Mouse (Mus musculus) gastrocnemius, postnatal 14 days (tissue): ENCODE data around the gene Parp9. TPM values are rescaled to one million over a fixed set of nuclear protein-coding genes. Genes with fewer than 3 reads are reported as not detected.
"Not testable (repeated sequence)": the region's sequence is repeated elsewhere in the genome, so short reads cannot be mapped to it uniquely, and the experiment has no call there.

Source experiments
- DNase-seq: peaks from one replicate; pipeline ENCODE4 v3.0.0; 2021; ENCODE audit warnings: mixed read lengths
- intact Hi-C: fragments of 180-260 bp; cut with DNase I; formaldehyde crosslinking; loops from one replicate; pipeline ENCODE4 v1.15.1; 2025; ENCODE audit warnings: low total_unique reads
- total RNA-seq, 2 experiments: library from RNA; stranded (reverse); gene quantifications; 2 replicates each; pipeline ENCODE4 v1.2.3; 2021

Gene Parp9
- total RNA-seq, 2 experiments from 2014 or later = 5.2 to 5.5 TPM

DNA sequence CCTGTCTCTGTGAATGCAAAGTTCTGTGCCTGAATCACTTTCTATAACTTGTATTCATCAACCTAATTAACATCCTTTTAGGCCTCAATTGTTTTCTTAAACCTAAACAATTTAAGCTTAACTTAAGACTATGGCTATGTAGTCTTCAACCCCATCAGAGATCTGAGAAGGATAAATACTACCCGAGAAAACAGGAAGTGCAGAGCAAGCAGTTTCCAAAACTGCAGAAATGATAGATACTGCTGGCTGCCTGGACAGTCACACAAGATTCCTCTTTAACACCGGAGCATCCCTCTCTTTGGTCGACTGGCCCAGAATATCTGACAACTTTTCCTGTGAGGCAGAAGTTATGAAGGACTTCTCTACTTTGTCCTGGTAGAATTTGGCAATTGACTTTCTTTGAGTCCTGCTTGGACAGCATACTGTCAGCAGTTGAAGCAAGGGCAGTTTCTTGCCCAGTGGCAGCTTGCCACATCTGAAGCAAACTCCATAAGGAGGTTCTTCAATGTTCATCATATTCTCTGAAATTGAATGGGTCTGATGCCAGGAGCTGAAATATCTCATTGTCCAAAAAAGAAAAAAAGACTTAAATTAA, 15.9 kb upstream of the Parp9 start:
- intact Hi-C loops = no loop called here
- no peak for DNase-seq

DNA sequence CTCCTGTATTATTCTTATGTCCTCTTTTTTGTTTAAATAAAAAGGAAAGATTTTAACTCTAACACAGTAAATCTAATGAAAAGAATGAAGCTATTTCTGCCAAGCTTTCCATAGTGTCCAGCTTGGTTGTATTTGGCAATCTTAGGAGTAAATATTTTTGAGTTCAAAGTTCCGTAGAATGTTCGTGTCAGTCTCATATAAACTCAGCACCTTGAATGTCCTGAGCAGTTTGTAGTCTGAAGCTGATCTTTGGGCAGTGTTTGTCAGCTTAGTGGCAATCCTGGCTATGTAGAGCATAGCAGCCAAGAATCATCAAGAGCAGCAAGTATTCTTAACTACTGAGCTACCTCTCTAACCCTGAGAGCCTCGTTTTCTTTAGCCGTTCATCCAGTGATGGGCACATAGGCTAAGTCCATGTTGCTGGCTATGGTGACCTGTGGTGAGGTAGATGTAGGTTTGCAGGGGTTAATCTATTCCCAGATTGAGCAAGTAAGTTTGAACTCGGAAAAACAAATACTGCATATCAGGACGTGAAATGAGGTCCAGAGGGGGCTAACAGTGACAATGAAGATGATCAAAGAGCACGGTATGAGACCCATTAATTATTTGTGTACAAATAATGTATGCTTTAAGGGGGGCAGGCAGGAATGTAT, 14.6 kb upstream of the Parp9 start:
- intact Hi-C loops = no loop called here
- DNase-seq = no peak

DNA sequence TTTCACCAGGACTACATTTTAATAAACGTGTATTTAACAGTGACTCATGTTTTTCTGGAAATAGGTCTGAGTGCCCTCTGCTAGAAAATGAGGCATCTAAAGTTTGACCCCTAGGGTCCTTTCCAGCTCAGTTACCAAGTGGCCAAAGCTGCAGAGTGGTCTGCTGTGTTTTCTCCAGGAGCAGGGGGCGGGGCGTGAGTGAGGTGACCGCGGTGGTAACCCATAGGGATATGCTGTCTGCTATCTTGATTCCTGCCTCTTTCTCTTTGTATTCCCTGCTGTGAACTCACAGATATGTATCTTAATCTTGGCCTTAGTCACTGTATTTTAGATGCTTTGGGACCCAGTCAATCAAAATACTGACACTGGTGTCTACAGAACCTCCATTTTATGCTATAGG, 13.9 kb upstream of the Parp9 start:
- intact Hi-C loops = no loop called here
- no peak for DNase-seq

DNA sequence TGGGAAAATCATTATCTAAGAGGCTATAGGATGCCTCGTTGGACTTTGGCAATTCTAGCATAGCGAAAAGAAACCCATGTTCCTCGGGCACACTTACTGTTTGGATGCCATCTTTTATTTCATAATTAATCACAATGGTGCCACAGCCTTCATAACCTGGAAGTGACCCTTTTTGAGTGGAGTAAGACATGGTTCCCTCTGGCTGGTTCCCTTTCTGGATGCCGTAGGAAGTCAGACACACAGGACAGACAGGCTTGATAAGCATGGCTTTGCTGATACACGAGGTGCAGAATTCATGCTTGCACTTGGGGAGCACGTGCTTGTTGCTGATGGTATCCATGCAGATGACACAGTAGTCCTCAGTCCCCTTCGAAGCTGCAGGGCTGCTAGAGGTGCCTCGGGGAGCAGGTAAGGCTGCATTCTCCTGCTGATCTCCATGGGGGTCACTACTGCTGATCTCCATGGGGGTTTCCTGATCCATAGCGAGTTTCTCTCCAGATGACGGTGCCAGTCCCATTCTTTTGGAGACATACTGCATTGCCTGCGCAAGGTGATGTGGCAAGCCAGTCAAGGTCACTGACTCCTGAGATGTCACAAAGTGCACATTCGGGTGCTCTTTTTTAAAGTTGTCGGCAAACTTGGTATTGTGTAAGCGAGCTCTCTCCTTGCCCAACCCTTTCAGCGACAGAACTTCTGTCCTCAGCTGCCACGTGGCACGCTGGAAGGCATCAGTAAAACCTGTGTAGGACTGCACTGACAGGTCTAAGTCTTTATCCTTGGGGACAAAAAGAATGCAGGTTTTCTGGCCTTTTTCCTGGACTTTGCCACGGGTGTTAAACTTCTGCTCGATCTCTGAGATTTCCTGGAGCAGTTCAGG, 5.9 kb upstream of the Parp9 start:
- no peak for DNase-seq
- intact Hi-C loops = no loop called here

DNA sequence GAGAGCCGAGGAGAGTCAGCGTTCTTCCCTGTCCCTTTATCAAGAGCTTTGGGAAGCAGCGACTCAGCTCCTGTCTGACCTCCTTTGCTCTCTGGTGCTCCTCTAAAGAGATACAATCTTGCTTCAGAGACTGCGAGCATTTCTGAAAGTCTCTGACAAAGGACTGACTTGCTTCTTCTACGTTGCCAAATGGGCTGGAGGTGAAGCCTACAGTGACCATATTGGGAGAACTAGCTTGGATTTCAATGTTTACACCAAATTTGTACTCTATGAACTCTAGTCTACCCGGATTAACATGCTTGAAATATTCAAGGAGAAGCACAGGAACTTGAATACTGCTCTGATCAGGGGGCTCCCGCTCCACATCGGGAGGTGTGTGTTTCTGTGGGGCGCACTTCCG, 5.1 kb upstream of the Parp9 start:
- intact Hi-C loops = no loop called here
- no peak for DNase-seq

DNA sequence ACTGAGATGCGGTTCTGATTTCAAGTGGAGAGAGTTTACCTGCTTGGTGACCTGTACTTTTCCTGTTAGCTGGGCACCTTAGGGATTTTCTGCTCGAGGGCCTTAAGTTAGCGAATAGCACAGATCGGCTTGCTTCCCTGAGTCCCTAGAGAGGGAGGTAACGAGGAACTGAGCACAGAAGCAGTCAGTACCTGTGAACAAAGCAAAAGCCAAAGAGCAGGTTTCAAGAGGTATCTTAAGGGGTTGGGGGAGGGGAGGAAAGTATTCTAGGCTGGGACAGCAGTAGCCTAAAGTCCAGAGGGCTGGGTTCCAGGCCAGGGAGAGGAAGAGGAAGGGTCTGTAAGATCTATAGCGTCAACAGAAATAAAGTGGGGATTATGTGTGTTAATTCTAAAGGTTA, 991 bp downstream of the Parp9 start:
- intact Hi-C loops = loop anchor here (5.0 kb wide), 1 partner anchor 62 kb away; no protein-coding TSS in a partner anchor
- DNase-seq = no peak

DNA sequence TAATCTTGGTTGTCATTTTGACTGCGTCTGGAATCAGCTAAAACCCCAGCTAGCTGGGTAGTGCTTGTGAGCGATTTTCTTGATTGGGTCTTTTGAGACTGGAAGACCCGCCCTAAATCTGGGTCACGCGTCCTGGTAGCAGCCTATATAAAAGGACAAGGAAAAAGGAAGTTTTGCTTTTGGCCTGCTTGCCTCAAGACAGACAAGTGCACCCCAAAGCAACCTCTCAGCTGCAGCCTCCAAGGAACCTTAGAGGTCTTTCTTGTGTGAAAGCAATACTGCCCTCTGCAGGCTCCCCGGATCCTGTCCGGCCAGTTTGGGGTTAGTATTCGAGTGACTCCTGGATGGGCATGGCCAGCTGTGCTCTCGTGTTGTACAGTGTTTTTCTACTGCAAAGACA, 1.4 kb downstream of the Parp9 start:
- intact Hi-C loops = loop anchor here (5.0 kb wide), 1 partner anchor 62 kb away; no protein-coding TSS in a partner anchor
- peak; percentile 81 for DNase-seq

DNA sequence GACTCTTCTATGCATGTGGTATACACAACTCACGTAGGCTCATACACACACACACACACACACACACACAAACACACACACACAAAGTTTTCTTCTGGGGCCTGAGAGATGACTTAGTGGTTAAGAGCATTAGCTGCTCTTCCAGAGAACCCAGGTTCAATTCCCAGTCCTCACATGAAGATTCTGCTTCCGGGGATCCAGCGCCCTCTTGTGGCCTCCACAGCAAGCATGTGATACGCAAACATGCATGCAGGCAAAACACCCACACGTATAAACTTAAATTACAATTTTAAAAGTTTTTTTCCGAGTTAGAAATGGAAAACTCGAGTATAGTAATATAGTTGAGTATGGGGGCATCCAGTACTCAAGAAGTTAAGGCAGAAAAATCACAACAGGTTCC, 3.1 kb downstream of the Parp9 start:
- DNase-seq = no peak

DNA sequence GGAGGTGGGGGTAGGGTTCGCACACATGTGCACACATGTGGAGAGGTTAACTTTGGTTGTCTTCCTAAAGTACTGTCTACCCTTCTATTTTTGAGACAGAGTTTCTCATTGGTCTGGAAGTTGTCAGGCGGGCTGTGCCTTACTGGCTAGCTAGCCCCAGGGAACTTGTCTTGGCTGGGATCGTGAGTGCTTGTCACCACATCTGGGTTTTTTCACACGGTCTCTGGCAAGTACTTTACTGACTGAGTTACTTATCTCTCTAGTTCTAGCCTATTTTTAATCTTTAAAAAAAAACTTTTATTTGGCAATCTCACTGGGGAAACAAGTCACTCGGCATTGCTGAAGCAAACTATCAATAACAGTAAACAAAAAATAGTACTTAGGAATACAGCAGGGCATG, 11.0 kb downstream of the Parp9 start:
- peak; percentile 14 for DNase-seq
- intact Hi-C loops = no loop called here

More for the DNA sequence above, 3.1 kb downstream of the Parp9 start:
- intact Hi-C loops = no loop called here

DNA sequence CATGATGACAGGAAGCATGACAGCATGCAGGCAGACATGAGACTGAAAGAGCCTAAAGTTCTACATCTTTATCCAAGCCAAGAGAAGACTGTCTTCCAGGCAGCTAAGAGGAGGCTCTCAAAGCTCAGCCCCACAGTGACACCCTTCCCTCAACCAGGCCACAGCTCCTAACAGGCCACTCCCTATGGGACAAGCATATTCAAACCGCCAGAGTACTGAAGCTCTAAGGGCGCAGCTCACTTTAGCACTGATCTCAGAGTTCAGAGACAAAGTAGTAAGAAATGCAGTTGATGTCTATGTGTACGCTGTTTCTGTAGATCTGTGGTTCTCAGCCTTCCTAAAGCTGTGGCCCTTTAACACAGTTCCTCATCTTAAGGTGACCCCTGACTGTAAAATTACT, 12.9 kb downstream of the Parp9 start:
- no peak for DNase-seq
- intact Hi-C loops = no loop called here

DNA sequence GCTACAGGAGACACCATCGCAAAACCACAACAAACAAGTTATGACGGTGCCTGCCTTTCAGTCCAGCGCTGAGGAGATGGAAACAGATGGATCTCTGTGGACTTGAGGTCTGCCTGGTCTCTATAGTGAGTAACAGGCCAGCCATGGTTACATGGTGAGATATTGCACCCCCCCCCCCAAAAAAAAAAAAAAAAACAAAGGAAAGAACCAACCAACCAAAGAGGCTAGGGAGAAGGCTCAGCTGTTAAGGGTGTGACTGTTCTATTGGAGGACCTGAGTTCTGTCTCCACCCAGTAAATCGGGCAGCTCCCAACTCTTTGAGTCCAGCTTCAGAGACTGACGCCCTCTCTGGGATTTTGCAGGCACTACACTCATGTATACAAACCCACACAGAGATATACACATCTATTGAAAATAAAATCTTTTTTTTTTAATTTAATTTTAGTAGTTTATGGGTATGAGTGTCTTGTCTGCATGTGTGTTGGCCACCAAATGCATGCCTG, 14.4 kb downstream of the Parp9 start:
- intact Hi-C loops = no loop called here
- DNase-seq = no peak

DNA sequence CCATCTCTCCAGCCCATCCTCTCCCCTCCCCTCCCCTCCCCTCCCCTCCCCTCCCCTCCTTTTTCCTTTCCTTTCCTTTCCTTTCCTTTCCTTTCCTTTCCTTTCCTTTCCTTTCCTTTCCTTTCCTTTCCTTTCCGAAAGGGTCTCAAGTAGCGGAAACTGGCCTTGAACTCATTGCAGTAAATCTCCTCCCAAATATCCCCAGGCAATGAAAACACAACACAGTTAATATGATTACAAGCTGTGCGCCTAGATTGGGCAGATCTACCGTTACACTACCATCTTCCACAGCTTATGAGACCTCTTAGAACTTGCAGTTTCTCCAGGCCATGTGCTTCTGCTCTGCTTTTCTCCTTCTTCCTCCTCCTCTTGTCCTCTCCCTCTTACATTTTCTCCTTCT, 27.7 kb downstream of the Parp9 start:
- DNase-seq, intact Hi-C loops: not testable (repeated sequence)

DNA sequence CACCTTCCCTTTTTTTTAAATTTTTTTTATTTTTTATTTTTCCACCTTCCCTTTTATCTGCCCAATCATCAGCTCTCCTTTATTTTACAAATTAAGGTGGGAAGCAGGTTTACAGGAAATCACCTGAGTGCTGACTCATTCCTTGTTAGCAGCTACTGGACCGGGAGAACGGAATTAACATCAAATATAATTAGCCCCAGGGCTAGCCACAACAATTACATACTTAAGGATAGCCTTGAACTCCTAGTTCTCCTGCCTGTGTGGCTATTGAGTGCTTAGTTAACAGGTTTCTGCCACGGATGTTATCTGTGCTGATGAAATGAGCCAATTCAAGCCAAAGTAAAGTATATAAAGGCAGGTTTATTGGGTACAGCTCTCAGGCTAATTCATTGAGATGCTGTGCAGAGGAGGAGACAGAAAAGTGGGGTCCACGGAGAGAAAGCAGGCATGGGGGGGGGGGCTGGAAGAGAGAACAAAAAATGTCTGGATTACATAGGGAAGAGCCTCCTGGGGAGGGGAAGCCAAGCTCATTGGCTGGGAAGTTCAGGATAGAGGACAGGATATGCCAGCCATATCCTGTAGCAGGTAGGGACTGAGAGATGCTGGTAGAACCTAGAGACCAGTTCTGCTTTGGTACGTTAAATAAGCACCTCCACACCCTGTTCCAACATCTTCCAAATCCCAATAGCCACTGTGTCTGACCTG, 28.3 kb downstream of the Parp9 start:
- intact Hi-C loops = no loop called here
- no peak for DNase-seq

DNA sequence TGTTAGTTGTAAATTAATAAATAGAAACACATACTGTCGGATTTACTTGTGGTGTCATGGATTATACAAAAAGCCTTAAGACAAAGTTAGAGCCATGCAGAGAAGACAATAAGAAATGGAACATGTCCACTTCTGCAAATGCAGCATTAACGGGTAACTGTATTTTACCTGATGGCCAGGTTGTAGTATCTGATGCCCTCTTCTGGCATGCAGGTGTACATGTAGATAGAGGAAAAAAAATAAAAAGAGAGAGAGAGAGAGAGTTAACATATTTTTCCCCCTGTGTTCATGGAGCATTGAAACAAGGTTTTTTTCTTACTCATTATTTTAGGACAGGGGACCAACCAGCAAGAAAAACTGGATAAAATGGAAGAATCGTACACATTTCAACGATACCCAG, 29.0 kb downstream of the Parp9 start:
- no peak for DNase-seq
- intact Hi-C loops = no loop called here

DNA sequence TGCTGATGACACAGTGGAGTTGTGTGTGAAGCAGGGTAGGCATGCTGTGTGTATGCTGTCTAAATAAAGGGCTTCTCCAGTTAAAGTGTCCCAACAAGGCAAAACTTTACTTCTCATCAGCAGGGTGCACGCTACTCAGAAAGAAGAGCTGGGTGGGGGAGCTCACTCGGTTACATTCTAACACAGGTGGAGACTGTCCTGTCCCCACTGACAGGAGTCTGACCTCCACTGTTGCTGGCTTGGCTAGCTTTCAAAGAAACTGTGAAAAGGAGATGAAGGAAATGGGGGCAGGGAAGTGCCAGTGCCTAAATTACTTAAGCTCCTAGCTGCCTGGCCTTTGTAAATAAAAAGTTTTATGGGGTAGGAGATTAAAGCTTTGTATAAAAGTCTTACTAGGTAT, 29.9 kb downstream of the Parp9 start:
- intact Hi-C loops = no loop called here
- DNase-seq = no peak

DNA sequence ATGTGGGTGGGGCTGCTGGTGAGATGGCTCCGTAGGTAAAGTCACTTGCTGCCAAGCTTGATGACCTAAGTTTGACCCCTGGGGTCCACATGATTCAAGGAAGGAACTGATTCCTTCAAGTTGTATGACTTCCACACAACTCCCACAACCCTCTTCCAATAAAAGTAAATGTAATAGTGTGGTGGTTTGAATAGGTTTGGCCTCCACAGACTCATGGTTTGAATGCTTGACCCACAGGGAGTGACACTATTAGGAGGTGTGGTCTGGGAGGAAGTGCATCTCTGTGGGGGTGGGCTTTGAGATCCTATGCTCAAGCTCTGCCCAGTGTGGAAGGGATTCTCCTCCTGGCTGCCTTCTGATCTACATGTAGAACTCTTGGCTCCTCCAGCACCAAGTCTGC, 35.8 kb downstream of the Parp9 start:
- intact Hi-C loops = no loop called here

DNA sequence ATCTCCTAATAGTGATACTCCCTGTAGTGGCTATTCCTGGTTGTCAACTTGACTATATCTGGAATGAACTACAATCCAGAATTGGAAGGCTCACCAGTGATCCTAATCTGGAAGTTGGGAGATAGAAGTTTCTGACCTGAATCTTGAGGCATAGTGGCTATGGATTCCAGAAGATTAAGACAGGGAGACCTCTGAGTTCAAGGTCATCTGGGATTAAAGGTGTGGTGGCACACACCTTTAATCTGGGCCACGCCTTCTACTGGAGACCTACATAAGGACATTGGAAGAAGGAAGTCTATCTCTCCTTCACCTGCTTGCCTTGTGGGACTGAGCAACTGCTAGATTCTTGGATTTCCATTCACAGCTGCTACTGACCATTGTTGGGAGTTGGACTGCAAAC, 40.2 kb downstream of the Parp9 start, which contains the start of gene Kpna1:
Gene Kpna1 (plus strand): TSS at position 301 of the 400 bp plus-strand sequence.
- intact Hi-C loops, DNase-seq: not testable (repeated sequence)

More for the DNA sequence above, 35.8 kb downstream of the Parp9 start:
- no peak for DNase-seq

DNA sequence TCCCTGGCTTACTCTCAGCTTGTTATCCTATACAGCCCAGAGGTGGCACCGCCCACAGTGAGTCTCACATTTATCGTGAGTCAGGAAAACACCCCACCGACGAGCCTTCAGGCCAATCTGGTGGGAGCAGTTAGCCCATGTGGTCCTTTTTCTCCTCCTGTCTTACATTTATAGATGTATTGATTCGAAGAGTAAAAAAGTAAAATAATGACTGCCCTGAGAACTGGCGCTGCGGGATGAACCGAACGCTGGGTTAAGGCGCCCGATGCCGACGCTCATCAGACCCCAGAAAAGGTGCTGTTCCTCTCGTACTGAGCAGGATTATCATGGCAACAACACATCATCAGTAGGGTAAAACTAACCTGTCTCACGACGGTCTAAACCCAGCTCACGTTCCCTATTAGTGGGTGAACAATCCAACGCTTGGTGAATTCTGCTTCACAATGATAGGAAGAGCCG, 43.1 kb downstream of the Parp9 start:
- intact Hi-C loops = no loop called here
- DNase-seq = peak; percentile 100

DNA sequence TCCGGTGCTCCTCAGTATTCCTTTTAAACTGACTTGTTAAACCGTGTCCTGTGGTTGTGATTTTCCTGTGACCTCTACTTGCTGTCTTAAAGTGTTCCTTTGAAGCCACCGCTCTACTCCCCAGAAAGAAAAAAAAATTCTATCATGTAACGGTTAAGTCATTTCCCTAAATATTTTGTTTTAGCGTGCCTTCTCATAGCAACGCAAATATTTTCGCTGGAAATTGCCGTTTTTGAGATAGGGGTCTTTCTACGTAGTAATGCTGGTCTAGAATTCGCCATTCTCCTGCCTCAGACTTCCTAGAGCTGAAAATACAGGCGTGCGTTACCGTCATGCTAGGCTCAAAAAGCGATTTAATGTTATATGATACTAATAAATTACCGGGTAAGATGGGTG, 44.2 kb downstream of the Parp9 start:
- DNase-seq = no peak
- intact Hi-C loops = no loop called here
